Mouse (Mus musculus) heart, postnatal 0 days (tissue): ENCODE measurements around the gene Xk. TPM values are rescaled to one million over a fixed set of nuclear protein-coding genes. Genes with fewer than 3 reads are reported as not detected.

Experiments
- ATAC-seq: fragments of 200-750 bp; cut with Nextera tagmentation; 2 replicates; pipeline ENCODE4 v1.8.0; 2017; ENCODE audit warnings: low read depth, moderate number of reproducible peaks, moderate library complexity; ENCODE audit not compliant: insufficient read depth
- DNase-seq: peaks from one replicate; pipeline ENCODE4 v3.0.0-alpha.2; 2016; ENCODE audit warnings: low spot score
- H3K27ac ChIP-seq: fragments of 300-500 bp; sonication (generic); 2 replicates; pipeline ENCODE4 v1.5.1; 2014; ENCODE audit warnings: low read depth, mild to moderate bottlenecking
- H3K27me3 ChIP-seq: fragments of 300-500 bp; sonication (generic); 2 replicates; pipeline ENCODE4 v1.6.1; 2014; ENCODE audit warnings: low read length, mixed read lengths; ENCODE audit not compliant: control insufficient read depth, insufficient read depth
- H3K36me3 ChIP-seq: fragments of 300-500 bp; sonication (generic); replicated peaks from 2 replicates; pipeline ENCODE4 v1.6.1; 2014; ENCODE audit warnings: low read length, mixed read lengths; ENCODE audit not compliant: control insufficient read depth, insufficient read depth
- H3K4me1 ChIP-seq: fragments of 300-500 bp; sonication (generic); 2 replicates; pipeline ENCODE4 v1.6.1; 2014; ENCODE audit warnings: antibody characterized with exemption; ENCODE audit not compliant: control insufficient read depth, insufficient read depth
- H3K4me2 ChIP-seq: fragments of 300-500 bp; sonication (generic); 2 replicates; pipeline ENCODE4 v1.6.1; 2014; ENCODE audit warnings: low read depth, mild to moderate bottlenecking, low read length, moderate library complexity
- H3K4me3 ChIP-seq: fragments of 300-500 bp; sonication (generic); 2 replicates; pipeline ENCODE4 v1.5.1; 2014; ENCODE audit warnings: low read depth, low read length
- H3K9ac ChIP-seq: fragments of 300-500 bp; sonication (generic); replicated peaks from 2 replicates; pipeline ENCODE4 v1.6.1; 2014; ENCODE audit warnings: low read depth, low read length, mixed read lengths
- H3K9me3 ChIP-seq: fragments of 300-500 bp; sonication (generic); replicated peaks from 2 replicates; pipeline ENCODE4 v1.6.1; 2016; ENCODE audit warnings: low read length; ENCODE audit not compliant: control insufficient read depth
- CTCF ChIP-seq: IDR thresholded peaks from 2 replicates; pipeline ENCODE4 v1.5.1; 2016; ENCODE audit warnings: antibody characterized with exemption, control low read depth, low read depth
- EP300 ChIP-seq: IDR thresholded peaks from 2 replicates; pipeline ENCODE4 v1.6.1; 2016; ENCODE audit warnings: antibody characterized with exemption, low read depth
- WGBS: fragments of 180-500 bp; shearing (Covaris S2); extraction: QIAGEN DNeasy Blood & Tissue Kit; methylation state at CpG from one replicate; pipeline ENCODE4 v1.1.7; 2014; 5-methylcytosine and 5-hydroxymethylcytosine counted together
- polyA plus RNA-seq: library from polyadenylated mRNA; unstranded; fragments of >200 nt; fragmentation: Nextera tagmentation; extraction: Ambion mirVana; gene quantifications from 2 replicates; pipeline ENCODE4 v1.2.1, GENCODE M21; 2015
- total RNA-seq: library from RNA; depleted of rRNA; stranded (reverse); fragments of >200 nt; gene quantifications from 2 replicates; pipeline ENCODE4 v1.2.3, GENCODE M21; 2014; ENCODE audit warnings: low replicate concordance; rRNA removed

The Xk gene
- total RNA-seq (4.0 and 5.6 TPM in 2 replicates), polyA plus RNA-seq (1.6 and 1.8 TPM in 2 replicates)

DNA sequence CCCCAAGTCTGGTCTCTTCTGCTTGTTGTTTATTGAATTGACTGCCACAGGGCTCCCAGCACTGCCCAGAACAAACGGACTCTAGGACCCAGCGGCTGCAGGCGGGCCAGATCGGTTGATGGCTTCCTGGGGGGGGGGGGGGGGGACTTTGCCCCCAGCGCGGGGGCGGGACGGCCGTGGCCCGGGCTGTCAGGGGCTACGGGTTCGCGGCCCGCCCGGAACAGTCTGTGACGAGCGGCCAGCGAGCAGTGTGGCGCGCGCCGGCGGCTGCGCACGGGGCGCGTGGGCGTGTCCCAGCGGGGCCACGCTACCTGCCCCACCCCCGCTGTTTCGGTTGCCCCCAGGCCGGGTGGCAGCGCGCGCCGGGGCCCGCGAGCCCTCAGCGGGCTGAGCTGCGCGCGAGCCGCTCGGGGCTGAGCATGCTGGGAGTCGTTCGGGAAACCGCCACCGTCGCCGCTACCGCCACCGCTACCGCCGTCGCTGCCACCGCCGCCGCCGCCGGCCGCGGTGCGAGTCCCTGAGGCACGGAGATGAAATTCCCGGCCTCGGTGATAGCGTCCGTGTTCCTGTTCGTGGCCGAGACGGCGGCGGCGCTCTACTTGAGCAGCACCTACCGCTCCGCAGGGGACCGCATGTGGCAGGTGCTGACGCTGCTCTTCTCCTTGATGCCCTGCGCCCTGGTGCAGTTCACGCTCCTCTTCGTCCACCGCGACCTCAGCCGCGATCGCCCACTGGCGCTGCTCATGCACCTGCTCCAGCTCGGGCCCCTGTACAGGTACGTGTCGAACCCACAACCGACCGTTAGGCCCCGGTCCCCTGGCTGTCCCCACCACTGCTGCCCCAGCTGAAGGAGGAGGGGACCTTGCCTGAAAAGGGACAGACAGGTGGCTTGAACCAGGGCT lies at the start of gene Xk:
Gene Xk, plus strand, starts transcription at position 297 of the 902 bp plus-strand sequence.
- peak within 1 kb of the TSS; percentile 61 for H3K4me2 ChIP-seq

DNA sequence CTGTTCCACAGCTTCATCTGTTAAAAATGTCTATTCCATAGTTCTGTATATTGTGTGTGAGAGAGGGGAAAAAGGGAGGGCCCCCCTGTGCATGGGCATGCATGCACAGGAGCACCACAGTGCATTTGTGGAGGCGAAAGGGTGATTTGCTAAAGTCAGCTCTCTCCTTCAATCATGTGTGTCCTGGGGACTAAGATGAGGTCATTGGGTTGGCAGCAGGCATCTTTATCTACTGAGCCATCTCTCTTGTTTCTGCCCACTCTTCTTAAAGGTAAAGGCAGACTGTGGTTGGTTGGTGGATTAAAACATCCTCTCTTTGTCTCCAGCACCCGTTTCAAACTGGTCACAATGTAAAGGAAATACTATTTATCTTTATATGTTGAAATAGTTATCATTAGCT lies 45.5 kb upstream of the Xk start:
- Histone ChIP-seq H3K27ac (no peak overlapping the region), H3K27me3 (no peaks in the 10 kb centered on the region), H3K9me3 (no peaks in the 10 kb centered on the region), H3K36me3 (no peaks in the 10 kb centered on the region), H3K4me2 (no peak overlapping the region), H3K9ac (no peak overlapping the region), H3K4me3 (no peak overlapping the region), H3K4me1 (no peaks in the 10 kb centered on the region)
- ATAC-seq (no peak), DNase-seq (no peak)
- TF ChIP-seq EP300 (no peak), CTCF (no peak)
- 62% methylated on average over 2 of the region's 2 CpGs for WGBS

More for the DNA sequence above, at the start of gene Xk:
- Histone ChIP-seq H3K27ac (peak within 1 kb of the TSS; percentile 81), H3K9ac (peak within 1 kb of the TSS; percentile 56), H3K36me3 (no peaks in the 10 kb centered on the region), H3K9me3 (no peaks in the 10 kb centered on the region), H3K4me3 (peak within 1 kb of the TSS; percentile 68), H3K27me3 (no peaks in the 10 kb centered on the region), H3K4me1 (no peaks in the 10 kb centered on the region)
- DNase-seq, result no peak
- peak; percentile 87 for ATAC-seq
- WGBS, result 9% methylated on average over 21 of the region's 94 CpGs
- TF ChIP-seq CTCF (no peak), EP300 (no peak)

DNA sequence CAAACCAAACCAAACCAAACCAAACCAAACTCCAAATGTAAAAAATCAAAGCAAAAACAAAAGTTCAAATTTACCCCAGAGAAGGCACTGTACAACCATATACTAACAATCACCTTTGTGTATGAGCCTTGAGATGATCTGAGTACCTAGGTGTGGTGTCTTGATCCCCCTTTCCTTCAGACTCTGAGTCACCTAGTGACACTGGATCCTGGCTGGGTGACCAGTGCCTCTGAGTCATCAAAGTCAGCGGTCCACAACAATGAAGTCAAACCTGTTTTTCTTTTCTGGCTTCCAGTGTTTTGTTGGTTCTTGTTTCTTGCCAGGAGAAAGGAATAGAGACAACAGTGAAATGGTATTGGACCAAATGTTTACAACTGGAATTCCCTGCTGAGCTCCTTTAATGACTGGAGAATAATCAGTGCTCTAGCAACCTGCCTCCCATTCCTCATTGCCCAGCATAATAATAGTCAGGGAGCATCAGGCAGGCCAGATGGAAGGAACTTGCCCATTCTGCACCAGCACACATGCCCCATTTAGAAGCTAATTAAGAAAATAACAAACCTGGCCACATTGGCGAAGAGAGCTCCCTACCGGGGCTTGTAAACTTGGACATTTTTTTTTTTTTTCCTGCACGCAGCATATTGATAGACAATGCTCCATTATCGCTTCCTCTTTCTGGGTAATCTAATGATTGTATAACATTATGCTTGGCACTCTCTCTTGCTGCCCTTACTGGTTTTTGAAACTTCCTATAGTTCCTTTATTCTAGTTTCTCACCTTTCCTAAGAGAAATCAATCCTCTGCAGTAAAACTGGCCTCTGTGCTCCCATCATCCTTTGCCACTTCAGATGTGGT lies 31.6 kb upstream of the Xk start:
- Histone ChIP-seq H3K4me1 (no peaks in the 10 kb centered on the region), H3K9ac (no peak overlapping the region), H3K27ac (no peak overlapping the region), H3K9me3 (no peaks in the 10 kb centered on the region), H3K36me3 (no peaks in the 10 kb centered on the region), H3K4me3 (no peak overlapping the region), H3K27me3 (no peaks in the 10 kb centered on the region), H3K4me2 (no peak overlapping the region)
- DNase-seq, result no peak
- ATAC-seq, result no peak
- 83% methylated on average over 5 of the region's 5 CpGs for WGBS
- TF ChIP-seq EP300 (no peak), CTCF (no peak)

DNA sequence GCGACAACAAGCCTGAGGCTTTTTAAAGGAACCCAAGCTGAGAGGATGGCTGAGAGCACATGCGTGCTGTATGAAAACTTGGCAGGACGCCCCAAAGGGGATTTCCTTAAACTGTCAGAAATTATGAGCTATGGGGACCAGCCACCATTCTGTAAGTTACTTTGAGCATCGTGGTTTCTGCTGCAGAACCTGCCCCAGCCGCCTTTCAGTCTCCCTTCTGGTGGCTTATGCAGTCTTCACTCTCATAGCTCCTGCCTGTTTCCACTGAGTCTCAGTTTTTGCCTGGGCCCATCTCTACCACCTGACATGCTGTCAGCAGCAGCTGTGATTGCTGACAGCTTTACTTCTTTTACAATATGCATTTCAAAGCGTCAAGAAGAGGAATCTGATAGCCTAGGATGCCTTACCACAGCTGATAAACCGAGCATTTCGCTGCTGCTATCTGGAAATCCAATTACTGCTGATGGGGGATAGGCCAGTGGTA lies 29.1 kb upstream of the Xk start:
- ATAC-seq (no peak), DNase-seq (no peak)
- Histone ChIP-seq H3K9me3 (no peaks in the 10 kb centered on the region), H3K4me3 (no peak overlapping the region), H3K27ac (no peak overlapping the region), H3K4me2 (no peak overlapping the region; the same call in 1 of the 2 replicates), H3K36me3 (no peaks in the 10 kb centered on the region), H3K9ac (no peak overlapping the region), H3K27me3 (no peaks in the 10 kb centered on the region), H3K4me1 (no peaks in the 10 kb centered on the region)
- TF ChIP-seq CTCF (no peak), EP300 (no peak)
- 36% methylated on average over 8 of the region's 8 CpGs for WGBS

DNA sequence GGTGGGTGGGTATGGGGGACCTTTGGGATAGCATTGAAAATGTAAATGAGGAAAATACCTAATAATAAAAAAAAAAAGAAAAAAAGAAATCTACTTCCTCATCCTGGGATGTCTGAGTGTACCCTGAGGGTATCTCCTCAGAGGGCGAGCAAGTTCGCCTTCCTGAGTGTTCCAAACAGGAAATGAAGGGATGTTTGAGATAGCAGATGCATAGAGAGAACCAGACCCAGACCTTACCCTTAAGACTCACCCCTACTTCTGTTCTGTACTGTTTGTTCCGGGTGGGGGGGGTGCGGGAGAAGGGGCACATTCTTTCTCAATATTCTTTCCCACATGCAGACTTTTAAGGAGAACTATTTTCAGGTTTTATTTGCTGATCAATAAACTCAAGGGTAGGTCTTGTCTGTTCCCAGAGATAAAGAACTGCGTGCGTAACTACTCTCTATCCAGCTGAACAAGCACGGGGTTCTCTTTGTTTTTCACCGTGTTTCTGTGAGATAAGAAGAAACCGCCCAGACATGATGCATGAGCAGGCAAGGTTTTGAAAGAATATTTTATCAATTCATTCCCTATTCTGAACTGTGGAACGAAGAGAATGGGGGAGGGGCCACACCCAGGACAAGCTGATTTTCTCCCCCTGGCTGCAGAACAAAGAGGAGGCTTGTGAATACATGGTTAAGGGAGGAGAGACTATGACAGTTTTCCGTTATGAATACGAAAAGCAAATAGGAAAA lies 27.8 kb upstream of the Xk start:
- H3K9me3 ChIP-seq, result no peaks in the 10 kb centered on the region
- ATAC-seq, result no peak
- H3K36me3 ChIP-seq, result no peaks in the 10 kb centered on the region
- TF ChIP-seq EP300, result no peak
- no peak for TF ChIP-seq CTCF
- no peak for DNase-seq
- no peak overlapping the region for H3K9ac ChIP-seq
- WGBS, result 60% methylated on average over 12 of the region's 12 CpGs
- no peak overlapping the region for H3K27ac ChIP-seq
- no peaks in the 10 kb centered on the region for H3K27me3 ChIP-seq
- no peaks in the 10 kb centered on the region for H3K4me1 ChIP-seq
- H3K4me3 ChIP-seq, result no peak overlapping the region
- no peak overlapping the region for H3K4me2 ChIP-seq
